Mouse (Mus musculus) lung, postnatal 10 days (tissue): ENCODE results near the gene Fcrl6.

Experiments used
- DNase-seq: peaks from one replicate; pipeline ENCODE4 v3.0.0; 2021

Gene Fcrl6

GRCm38 (mm10) chr1:172602326-172602725 lies at the start of gene Fcrl6:
Gene Fcrl6 (minus strand): TSS chr1:172602551.
- no peak for DNase-seq

GRCm38 (mm10) chr1:172651288-172651987 lies 49.1 kb upstream of the Fcrl6 start:
- no peak for DNase-seq

GRCm38 (mm10) chr1:172650519-172651287 lies 48.4 kb upstream of the Fcrl6 start:
- peak; percentile 41 for DNase-seq

- no peak for DNase-seq
Measured at GRCm38 (mm10) chr1:172649396-172649795, 47.0 kb upstream of the Fcrl6 start.

- DNase-seq = no peak
Measured at GRCm38 (mm10) chr1:172647236-172647635, 44.9 kb upstream of the Fcrl6 start.

- DNase-seq = no peak
Measured at GRCm38 (mm10) chr1:172638781-172639180, 36.4 kb upstream of the Fcrl6 start.

DNA sequence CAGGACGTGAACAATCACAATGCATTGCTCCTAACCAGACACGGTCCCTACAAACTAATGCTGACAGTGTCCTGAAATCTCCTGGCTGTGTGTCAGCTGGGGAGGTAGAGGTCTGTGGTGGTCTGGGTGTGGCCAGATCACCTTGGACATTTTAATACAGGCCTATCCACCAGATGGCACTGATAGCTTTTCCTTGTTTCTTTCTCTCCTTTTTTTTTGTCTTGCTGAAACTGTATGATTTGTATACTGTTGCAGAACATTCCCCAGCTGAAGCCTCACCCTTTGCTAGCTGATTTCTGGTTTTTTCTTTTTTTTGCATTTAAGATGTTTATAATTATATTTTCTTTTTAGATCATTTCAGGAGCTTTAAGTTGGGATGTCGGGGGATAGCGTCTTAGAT lies 35.5 kb upstream of the Fcrl6 start:
- DNase-seq = no peak

- DNase-seq = no peak
Measured at GRCm38 (mm10) chr1:172636266-172636665, 33.9 kb upstream of the Fcrl6 start.

DNA sequence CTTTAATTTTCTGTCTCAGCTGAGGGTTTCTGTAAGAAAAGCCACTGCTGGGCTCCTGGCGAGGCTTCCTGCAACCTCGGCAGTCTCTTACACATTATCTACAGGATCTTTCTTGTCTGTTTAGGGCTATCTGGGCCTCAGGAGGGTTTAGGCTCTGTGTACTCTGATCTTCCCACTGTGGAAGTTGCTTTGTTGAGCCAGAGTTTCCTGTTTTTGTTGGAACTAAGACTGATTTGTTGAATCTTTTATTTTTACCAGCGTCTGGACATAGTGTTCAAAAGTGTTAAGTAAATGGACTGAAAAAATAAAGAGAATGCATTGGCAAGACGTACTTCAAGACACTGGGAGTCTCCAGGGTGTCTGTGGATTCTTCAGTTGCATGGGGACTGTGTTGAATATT lies 32.9 kb upstream of the Fcrl6 start:
- peak; percentile 15 for DNase-seq

GRCm38 (mm10) chr1:172634136-172634535 lies 31.8 kb upstream of the Fcrl6 start:
- DNase-seq = no peak

GRCm38 (mm10) chr1:172632451-172633326 lies 30.3 kb upstream of the Fcrl6 start, which contains the start of gene Dusp23:
Gene Dusp23 (minus strand): TSS chr1:172632962.
- peak; percentile 99 for DNase-seq

GRCm38 (mm10) chr1:172631721-172632120 lies 29.4 kb upstream of the Fcrl6 start:
- DNase-seq = no peak

GRCm38 (mm10) chr1:172629831-172630230 lies 27.5 kb upstream of the Fcrl6 start:
- no peak for DNase-seq

DNA sequence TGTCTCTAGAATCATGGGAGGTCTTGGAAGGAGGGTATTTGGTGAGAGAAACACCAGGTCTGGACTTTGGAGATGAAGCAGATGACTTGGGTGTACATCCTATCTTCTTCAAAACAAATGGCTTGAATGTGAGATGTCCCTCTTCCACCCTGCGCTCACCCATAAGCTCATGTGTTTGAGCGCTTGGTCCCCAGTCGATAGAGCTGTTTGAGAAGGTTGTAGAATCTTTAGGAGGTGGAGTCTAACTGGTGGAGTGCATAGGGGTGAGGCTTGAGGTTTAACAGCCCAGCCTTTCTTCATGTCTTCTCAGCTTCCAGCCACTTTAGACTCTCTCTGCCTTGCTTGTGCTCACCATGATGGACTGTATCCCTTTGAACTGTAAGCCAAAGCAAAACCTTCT lies 24.0 kb upstream of the Fcrl6 start:
- DNase-seq = no peak

- no peak for DNase-seq
Measured at GRCm38 (mm10) chr1:172624081-172624480, 21.7 kb upstream of the Fcrl6 start.

GRCm38 (mm10) chr1:172623599-172623998 lies 21.2 kb upstream of the Fcrl6 start:
- no peak for DNase-seq

GRCm38 (mm10) chr1:172619235-172619634 lies 16.9 kb upstream of the Fcrl6 start:
- peak; percentile 80 for DNase-seq

DNA sequence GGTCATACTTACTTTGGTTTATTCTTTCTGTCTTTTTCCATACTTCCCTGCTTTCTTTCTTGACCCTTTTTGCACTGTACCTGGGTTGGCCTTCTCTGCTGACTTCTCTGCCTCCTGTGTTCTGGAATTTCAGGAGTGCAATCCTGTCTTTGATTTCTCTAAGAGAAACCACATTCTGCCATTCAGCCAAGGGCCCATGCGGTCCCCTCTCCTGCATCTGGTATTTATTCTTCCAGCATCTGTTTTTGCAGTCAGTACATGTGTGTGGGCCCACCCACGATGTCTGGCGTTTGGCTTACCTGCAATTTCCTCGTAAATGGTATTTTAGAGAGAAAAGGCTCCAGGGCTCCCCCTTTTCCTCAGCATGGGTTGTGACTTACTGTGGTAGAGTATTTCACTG lies 15.8 kb upstream of the Fcrl6 start:
- no peak for DNase-seq

DNA sequence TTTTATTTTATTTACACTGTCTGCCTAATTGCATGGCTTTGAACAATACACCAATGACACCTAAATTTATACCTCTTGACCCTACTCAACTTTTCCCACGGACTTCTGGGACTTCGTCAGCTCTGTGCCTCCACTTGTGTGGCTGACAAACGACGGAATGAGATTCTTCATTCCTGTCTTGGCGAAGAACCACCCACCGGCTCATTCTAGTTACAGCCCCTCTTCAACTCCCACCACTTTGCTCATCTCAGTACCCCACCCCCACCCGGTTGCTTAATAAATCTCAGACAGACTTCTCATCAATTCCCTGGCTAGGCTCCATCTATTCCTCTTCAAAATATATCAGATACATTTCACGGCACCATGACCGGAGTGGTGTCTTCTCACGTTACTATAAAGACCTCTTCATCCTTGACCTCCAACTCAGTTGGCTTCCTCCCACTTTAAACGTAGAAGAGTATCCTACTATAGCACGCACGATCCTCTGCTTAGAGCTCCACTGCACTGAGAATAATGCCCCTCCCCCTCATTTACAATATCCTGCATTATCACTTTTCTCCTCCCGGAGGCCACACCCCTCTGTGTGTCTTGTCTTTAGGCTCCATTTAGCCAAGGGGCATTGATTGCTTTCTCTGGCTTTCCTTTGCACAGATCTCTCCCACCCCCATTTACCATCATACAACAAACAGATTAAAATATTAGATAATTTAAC lies 15.2 kb upstream of the Fcrl6 start:
- no peak for DNase-seq

DNA sequence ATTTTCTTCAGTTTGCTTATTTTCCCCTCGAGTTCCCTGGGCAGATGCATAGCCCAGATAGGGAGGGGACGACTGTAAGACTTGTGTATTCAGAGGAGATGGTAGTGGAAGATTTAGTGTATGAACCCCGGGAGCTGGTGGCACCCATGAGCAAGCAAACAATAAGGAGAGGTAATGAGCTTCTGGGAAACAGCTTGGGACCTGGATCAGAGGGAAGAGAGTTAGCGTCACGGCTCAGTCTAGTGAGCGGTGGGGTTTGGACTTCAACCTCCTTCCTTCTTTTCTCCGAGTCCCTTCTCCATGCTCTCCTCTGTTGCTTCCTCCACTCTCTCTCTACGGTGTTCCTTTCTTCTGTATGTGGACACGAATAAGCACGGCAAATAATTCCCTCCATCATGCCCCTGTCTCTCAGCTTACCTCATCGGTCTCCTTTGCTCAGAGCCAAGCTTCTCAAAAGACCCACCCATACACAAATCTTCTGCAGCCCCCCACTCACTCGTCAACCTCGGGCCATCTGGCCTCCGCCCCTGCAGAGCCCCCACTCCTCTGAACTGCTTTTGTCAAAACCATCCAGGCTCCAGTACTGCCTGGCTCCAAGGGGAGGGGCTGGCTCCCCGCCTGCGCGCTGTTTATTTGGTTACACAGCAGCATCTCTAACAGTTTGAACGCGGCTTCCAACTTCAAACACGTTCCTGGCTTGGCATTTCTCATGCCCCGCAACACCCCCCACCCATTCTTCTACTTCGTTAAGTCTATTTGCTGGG lies 14.4 kb upstream of the Fcrl6 start:
- peak; percentile 34 for DNase-seq

- DNase-seq = no peak
Measured at GRCm38 (mm10) chr1:172615412-172615811, 13.1 kb upstream of the Fcrl6 start.

GRCm38 (mm10) chr1:172614654-172615053 lies 12.3 kb upstream of the Fcrl6 start:
- DNase-seq = no peak
